ENCODE assay signal across 10 mouse cellular contexts in genomic region chrX:50675356-50675755, GRCm38 (mm10).
DNase-seq lines count a peak whose midpoint lies in the region; ATAC-seq and TF ChIP-seq lines count a peak whose summit lies in the region.
"Had no signal": no experiment of that assay in that cellular context is flagged by ENCODE, and none has a peak within 500 bp of the region (broad histone marks: within the 10 kb centered on the region; RNA-seq: fewer than 3 reads in every experiment).

No protein-coding gene starts in this region.

- no peaks in the 10 kb centered on the region for H3K4me1 ChIP-seq in kidney, postnatal 0 days (replicated peaks; ENCODE audit: insufficient read depth, low read length)
- H3K4me1 ChIP-seq: hindbrain, embryonic 13.5 days; lung, embryonic 15.5 days had no signal

- H3K27me3 ChIP-seq in kidney, postnatal 0 days (ENCODE audit: insufficient read depth, low read length), result no peaks in the 10 kb centered on the region
- H3K27me3 ChIP-seq: hindbrain, embryonic 13.5 days had no signal

- ATAC-seq in kidney, postnatal 0 days (replicated peaks; ENCODE audit: low FRiP score, low read depth), result no peak
- ATAC-seq in CD4-positive, CD25-positive, alpha-beta regulatory T cell, adult 4 months, result peak; percentile 57
- ATAC-seq in megakaryocyte, adult 5-6 weeks (ENCODE audit: poor library complexity, severe bottlenecking), result no peak

- no peak overlapping the region for H3K4me2 ChIP-seq in kidney, postnatal 0 days (ENCODE audit: low read length)
- H3K4me2 ChIP-seq: hindbrain, embryonic 13.5 days; lung, embryonic 15.5 days had no signal

- no peaks in the 10 kb centered on the region for H3K9me3 ChIP-seq in kidney, postnatal 0 days (replicated peaks; ENCODE audit: low read length)
- H3K9me3 ChIP-seq: hindbrain, embryonic 13.5 days; lung, embryonic 15.5 days had no signal

- no peak overlapping the region for H3K27ac ChIP-seq in kidney, postnatal 0 days
- H3K27ac ChIP-seq: hindbrain, embryonic 13.5 days; lung, embryonic 15.5 days had no signal

- no peaks in the 10 kb centered on the region for H3K36me3 ChIP-seq in kidney, postnatal 0 days (ENCODE audit: insufficient read depth, low read length)
- H3K36me3 ChIP-seq: hindbrain, embryonic 13.5 days; lung, embryonic 15.5 days had no signal

- DNase-seq in kidney, postnatal 0 days (ENCODE audit: low spot score), result peak; percentile 91
- no peak for DNase-seq in kidney, postnatal 4 days
- DNase-seq in R1 (ENCODE audit: low read depth, low spot score), result peak; percentile 47
- peak; percentile 5 for DNase-seq in lung, postnatal 14 days
- no peak for DNase-seq in cerebellum, adult 9-11 months
- DNase-seq: cerebellum, adult 9-10 months had no signal

- TF ChIP-seq CTCF in kidney, postnatal 0 days (IDR thresholded peaks at IDR 0.05; ENCODE audit: low read depth), result peak; percentile 69

- WGBS in kidney, postnatal 0 days, result 24% methylated on average over 6 of the region's 6 CpGs

- no peak overlapping the region for H3K4me3 ChIP-seq in kidney, postnatal 0 days (replicated peaks; ENCODE audit: low read depth, low read length)
- H3K4me3 ChIP-seq: hindbrain, embryonic 13.5 days; lung, embryonic 15.5 days had no signal

- H3K9ac ChIP-seq in kidney, postnatal 0 days (ENCODE audit: low read depth, low read length), result no peak overlapping the region
- H3K9ac ChIP-seq: hindbrain, embryonic 13.5 days; lung, embryonic 15.5 days had no signal

Comparison
In these comparisons a context has a peak if more than half of its experiments do, and no peak if none do; other contexts are left out.
1. DNase-seq: peak in kidney, postnatal 0 days (single experiment), R1 (single experiment) and lung, postnatal 14 days (single experiment); none in kidney, postnatal 4 days (0 of 2) and cerebellum, adult 9-11 months (single experiment).